Mouse (Mus musculus): ENCODE results near the gene Washc3.

DNA sequence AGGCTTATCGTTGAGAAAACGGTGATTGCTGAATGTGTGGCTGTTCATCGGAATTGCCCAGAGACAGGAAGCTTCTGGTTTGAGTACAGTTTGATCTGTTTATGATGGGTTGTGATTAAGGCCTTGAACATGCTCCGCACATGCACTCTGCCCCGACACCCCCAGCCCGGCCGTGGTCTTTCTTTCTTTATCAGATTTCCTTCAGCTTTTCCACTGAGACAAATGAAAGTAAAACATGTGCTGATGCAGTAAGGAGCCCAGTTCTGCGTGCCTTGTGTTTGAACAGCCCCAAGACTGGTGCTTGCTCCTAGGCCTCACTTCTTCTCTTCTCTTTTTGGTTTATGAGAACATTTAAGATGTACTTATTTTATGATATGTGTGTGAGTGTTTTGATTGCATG is 1.7 kb downstream of the Washc3 start:
- TF ChIP-seq MAX (IDR thresholded peaks at IDR 0.05; ENCODE audit: low read depth) = no peak
- no peak for TF ChIP-seq REST (IDR thresholded peaks at IDR 0.05; ENCODE audit: insufficient read depth, insufficient read length)
- no peak for TF ChIP-seq POLR2A (IDR thresholded peaks at IDR 0.05; ENCODE audit: insufficient read length, low read depth)
- TF ChIP-seq POLR2AphosphoS2 (IDR thresholded peaks at IDR 0.05; ENCODE audit: insufficient read length, low read depth) = no peak
- TF ChIP-seq TCF12 (IDR thresholded peaks at IDR 0.05; ENCODE audit: insufficient read depth, poor library complexity, severe bottlenecking) = no peak
- no peak for TF ChIP-seq E2F4 (IDR thresholded peaks at IDR 0.05; ENCODE audit: insufficient read depth)
- no peak for TF ChIP-seq USF1 (IDR thresholded peaks at IDR 0.05; ENCODE audit: low read depth)

Data from myocyte (in vitro differentiated cells).